Mouse (Mus musculus): ENCODE measurements around the gene 9430038I01Rik. TPM values are rescaled to one million over a fixed set of nuclear protein-coding genes. Genes with fewer than 3 reads are reported as not detected.

9430038I01Rik gene
- polyA plus RNA-seq, 1 experiment from 2014 or later: 15.8 TPM

DNA sequence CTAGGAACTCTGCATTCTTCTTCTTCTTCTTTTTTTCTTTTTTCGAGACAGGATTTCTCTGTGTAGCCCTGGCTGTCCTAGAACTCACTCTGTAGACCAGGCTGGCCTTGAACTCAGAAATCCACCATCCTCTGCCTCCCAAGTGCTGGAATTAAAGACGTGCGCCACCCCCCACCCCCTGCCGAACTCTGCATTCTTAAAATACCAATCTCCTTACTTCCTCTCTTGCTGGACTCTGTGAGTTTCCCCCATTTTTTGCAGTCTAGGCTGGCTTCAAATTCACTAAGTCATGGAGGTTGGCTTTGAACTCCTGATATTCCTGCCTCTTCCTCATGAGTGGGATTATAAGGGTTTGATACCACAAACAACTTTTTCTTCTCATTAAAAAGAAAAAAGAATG lies 16.1 kb upstream of the 9430038I01Rik start:
- ATAC-seq (ENCODE audit: low read depth): no peak
- DNase-seq (ENCODE audit: low spot score): no peak
- no peak overlapping the region for H3K4me2 ChIP-seq (ENCODE audit: low read depth, low read length)
- H3K4me1 ChIP-seq (ENCODE audit: control insufficient read depth, insufficient read depth, low read length): no peaks in the 10 kb centered on the region
- 45% methylated on average over 4 of the region's 4 CpGs for WGBS
- H3K4me3 ChIP-seq (ENCODE audit: low read depth, low read length): no peak overlapping the region
- H3K27me3 ChIP-seq (replicated peaks; ENCODE audit: control insufficient read depth, insufficient read depth, low read length): no peaks in the 10 kb centered on the region
- H3K27ac ChIP-seq (replicated peaks; ENCODE audit: low read depth, low read length): no peak overlapping the region
- H3K36me3 ChIP-seq (ENCODE audit: control insufficient read depth, insufficient read depth, low read length): no peaks in the 10 kb centered on the region
- H3K9me3 ChIP-seq (ENCODE audit: control insufficient read depth, low read length): no peaks in the 10 kb centered on the region
- no peak overlapping the region for H3K9ac ChIP-seq (ENCODE audit: low read depth, low read length)

DNA sequence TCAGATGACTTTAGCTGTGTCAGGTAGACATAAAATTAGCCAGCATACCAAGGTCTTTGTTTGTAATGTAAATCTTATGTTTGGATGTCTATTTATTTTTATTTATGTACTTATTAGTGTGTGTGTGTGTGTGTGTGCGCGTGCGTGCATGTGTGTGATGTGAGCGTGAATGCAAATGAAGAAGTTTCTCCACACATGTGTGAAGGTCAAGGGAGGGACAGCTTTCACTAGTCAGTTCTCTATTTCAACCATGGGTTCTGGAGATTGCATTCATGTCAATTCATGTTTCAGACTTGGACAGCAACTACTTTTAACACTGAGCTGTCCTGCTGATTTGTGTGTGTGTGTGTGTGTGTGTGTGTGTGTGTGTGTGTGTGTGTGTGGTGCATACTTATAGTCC lies 10.7 kb upstream of the 9430038I01Rik start:
- no peak for ATAC-seq (ENCODE audit: low read depth)
- no peak overlapping the region for H3K4me2 ChIP-seq (ENCODE audit: low read depth, low read length)
- no peaks in the 10 kb centered on the region for H3K9me3 ChIP-seq (ENCODE audit: control insufficient read depth, low read length)
- no peak for DNase-seq (ENCODE audit: low spot score)
- no peak overlapping the region for H3K4me3 ChIP-seq (ENCODE audit: low read depth, low read length)
- H3K36me3 ChIP-seq (ENCODE audit: control insufficient read depth, insufficient read depth, low read length): no peaks in the 10 kb centered on the region
- H3K9ac ChIP-seq (ENCODE audit: low read depth, low read length): no peak overlapping the region
- H3K27ac ChIP-seq (replicated peaks; ENCODE audit: low read depth, low read length): no peak overlapping the region
- H3K4me1 ChIP-seq (ENCODE audit: control insufficient read depth, insufficient read depth, low read length): no peaks in the 10 kb centered on the region
- H3K27me3 ChIP-seq (replicated peaks; ENCODE audit: control insufficient read depth, insufficient read depth, low read length): no peaks in the 10 kb centered on the region
- 93% methylated on average over 4 of the region's 4 CpGs for WGBS

DNA sequence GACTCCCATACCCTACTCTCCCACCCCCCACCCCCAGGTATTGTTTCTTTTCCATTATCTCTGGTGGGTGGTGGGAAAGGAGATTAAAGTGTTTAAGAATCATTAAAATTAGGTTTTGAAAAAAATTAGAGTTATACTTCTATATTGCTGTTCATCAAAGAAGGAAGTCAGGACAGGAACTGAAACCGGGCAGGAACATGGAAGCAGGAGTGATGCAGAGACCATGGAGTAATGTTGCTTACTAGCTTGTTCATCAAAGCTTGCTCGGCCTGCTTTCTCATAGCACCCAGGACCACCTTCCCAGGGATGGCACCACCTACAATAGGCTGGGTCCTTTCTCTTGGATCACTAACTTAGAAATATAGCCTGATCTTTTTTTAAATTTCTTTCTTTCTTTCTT lies 10.0 kb upstream of the 9430038I01Rik start:
- Histone ChIP-seq H3K4me3 (ENCODE audit: low read depth, low read length) (no peak overlapping the region), H3K27me3 (replicated peaks; ENCODE audit: control insufficient read depth, insufficient read depth, low read length) (no peaks in the 10 kb centered on the region), H3K27ac (replicated peaks; ENCODE audit: low read depth, low read length) (no peak overlapping the region), H3K36me3 (ENCODE audit: control insufficient read depth, insufficient read depth, low read length) (no peaks in the 10 kb centered on the region), H3K4me1 (ENCODE audit: control insufficient read depth, insufficient read depth, low read length) (no peaks in the 10 kb centered on the region), H3K9me3 (ENCODE audit: control insufficient read depth, low read length) (no peaks in the 10 kb centered on the region), H3K4me2 (ENCODE audit: low read depth, low read length) (no peak overlapping the region), H3K9ac (ENCODE audit: low read depth, low read length) (no peak overlapping the region)
- WGBS: 84% methylated on average over 2 of the region's 2 CpGs
- no peak for ATAC-seq (ENCODE audit: low read depth)
- no peak for DNase-seq (ENCODE audit: low spot score)

DNA sequence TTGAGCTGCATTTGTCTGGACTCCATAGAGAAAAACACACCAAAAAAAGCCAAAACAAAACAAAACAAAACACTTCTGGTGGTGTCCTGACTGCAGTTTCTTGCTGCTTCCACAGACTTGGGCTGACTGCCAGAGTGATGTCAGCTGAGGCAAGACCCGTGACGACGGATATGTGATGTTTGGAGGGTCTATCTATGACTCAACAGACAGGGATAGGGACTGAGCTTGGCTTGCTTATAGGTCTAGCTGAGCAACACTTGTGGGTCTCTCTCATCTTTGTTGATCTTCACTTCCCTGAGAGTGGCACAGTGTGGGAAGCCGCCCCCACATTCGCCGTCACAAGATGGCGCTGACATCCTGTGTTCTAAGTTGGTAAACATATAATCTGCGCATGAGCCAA lies 4.1 kb upstream of the 9430038I01Rik start:
- Histone ChIP-seq H3K9ac (ENCODE audit: low read depth, low read length) (no peak overlapping the region), H3K9me3 (ENCODE audit: control insufficient read depth, low read length) (no peaks in the 10 kb centered on the region), H3K36me3 (ENCODE audit: control insufficient read depth, insufficient read depth, low read length) (no peaks in the 10 kb centered on the region), H3K4me3 (ENCODE audit: low read depth, low read length) (no peak overlapping the region), H3K4me1 (ENCODE audit: control insufficient read depth, insufficient read depth, low read length) (no peaks in the 10 kb centered on the region), H3K27me3 (replicated peaks; ENCODE audit: control insufficient read depth, insufficient read depth, low read length) (no peaks in the 10 kb centered on the region), H3K4me2 (ENCODE audit: low read depth, low read length) (no peak overlapping the region), H3K27ac (replicated peaks; ENCODE audit: low read depth, low read length) (no peak overlapping the region)
- DNase-seq (ENCODE audit: low spot score) (no peak), ATAC-seq (ENCODE audit: low read depth) (no peak)
- 84% methylated on average over 7 of the region's 8 CpGs for WGBS

DNA sequence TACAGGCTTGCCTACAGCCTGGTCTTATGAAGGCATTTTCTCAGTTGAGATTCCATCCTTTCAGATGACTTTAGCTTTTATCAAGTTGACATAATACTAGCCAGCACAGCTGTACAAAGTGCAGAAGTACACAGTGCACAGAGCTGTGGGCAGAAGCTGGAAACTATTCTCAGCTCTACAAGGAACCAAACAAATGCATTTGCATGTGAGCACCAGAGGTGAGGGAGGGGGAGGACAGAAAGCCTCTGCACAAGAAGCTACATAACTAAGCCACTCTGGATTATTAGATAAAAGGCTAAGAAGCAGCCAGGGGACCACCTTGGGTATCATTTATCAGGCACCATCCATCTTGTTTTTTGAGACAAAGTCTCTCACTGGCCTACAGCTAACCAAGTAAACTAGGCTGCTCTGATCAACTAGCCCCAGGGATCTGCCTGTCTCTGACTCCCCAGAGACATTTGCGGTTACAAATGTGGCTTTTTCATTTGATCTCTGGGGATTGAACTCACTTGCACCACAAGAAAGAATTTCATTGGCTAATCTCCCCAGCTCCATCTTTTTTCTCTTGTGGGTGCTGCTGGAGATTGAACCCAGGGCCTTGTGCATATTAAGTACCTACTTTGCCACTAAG lies 3.0 kb downstream of the 9430038I01Rik start:
- Histone ChIP-seq H3K27me3 (replicated peaks; ENCODE audit: control insufficient read depth, insufficient read depth, low read length) (no peaks in the 10 kb centered on the region), H3K4me3 (ENCODE audit: low read depth, low read length) (no peak overlapping the region), H3K4me2 (ENCODE audit: low read depth, low read length) (no peak overlapping the region), H3K9ac (ENCODE audit: low read depth, low read length) (no peak overlapping the region), H3K9me3 (ENCODE audit: control insufficient read depth, low read length) (no peaks in the 10 kb centered on the region), H3K27ac (replicated peaks; ENCODE audit: low read depth, low read length) (no peak overlapping the region), H3K4me1 (ENCODE audit: control insufficient read depth, insufficient read depth, low read length) (peaks cover 4% of the 10 kb centered on the region; the same call in 1 of the 2 replicates), H3K36me3 (ENCODE audit: control insufficient read depth, insufficient read depth, low read length) (no peaks in the 10 kb centered on the region)
- ATAC-seq (ENCODE audit: low read depth) (no peak), DNase-seq (ENCODE audit: low spot score) (no peak)
- WGBS: 85% methylated on average over 1 of the region's 1 CpGs

DNA sequence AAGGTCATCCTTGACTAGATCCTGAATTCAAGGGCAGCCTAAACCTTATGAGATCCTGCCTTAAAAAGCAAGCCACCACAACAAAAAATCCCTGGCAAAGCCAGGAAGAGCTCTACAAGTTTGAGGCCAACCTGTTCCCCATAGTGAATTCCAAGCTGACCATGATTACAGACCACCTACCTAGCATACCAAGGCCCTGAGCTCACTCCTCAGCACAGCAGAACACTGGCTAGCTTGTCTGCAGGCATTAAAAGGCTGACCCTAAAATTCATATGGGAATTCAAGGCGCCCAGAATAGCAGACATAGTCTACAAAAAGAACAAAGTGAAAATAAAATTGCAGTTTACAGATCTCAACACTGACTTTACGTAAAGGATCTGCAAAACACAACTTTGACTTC lies 6.4 kb downstream of the 9430038I01Rik start:
- Histone ChIP-seq H3K4me2 (ENCODE audit: low read depth, low read length) (no peak overlapping the region), H3K9ac (ENCODE audit: low read depth, low read length) (no peak overlapping the region), H3K9me3 (ENCODE audit: control insufficient read depth, low read length) (peaks cover 4% of the 10 kb centered on the region; the same call in 1 of the 2 replicates), H3K4me3 (ENCODE audit: low read depth, low read length) (no peak overlapping the region), H3K27ac (replicated peaks; ENCODE audit: low read depth, low read length) (no peak overlapping the region), H3K4me1 (ENCODE audit: control insufficient read depth, insufficient read depth, low read length) (no peaks in the 10 kb centered on the region), H3K36me3 (ENCODE audit: control insufficient read depth, insufficient read depth, low read length) (no peaks in the 10 kb centered on the region), H3K27me3 (replicated peaks; ENCODE audit: control insufficient read depth, insufficient read depth, low read length) (no peaks in the 10 kb centered on the region)
- WGBS: 63% methylated on average over 2 of the region's 2 CpGs
- DNase-seq (ENCODE audit: low spot score) (peak; percentile 4), ATAC-seq (ENCODE audit: low read depth) (no peak)

DNA sequence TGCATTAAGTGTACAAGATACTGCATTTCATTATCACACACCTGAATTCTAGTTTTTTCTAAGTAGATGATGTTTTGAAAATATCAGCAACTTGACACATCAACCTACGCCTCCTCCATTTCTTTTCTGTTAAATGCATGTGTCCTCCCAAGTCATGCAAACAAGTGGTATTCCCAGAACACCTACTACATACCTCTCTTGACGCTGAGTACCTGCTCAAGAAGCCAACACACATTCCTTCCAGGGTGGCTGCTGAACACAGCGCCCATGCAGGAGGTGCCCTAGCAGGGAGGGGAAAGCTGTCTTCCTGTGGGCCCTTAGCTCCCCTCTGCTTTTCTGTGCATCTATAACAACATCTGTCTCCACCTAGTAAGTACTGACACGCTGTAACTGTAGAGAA lies 11.6 kb downstream of the 9430038I01Rik start:
- ATAC-seq (ENCODE audit: low read depth) (no peak), DNase-seq (ENCODE audit: low spot score) (no peak)
- 89% methylated on average over 4 of the region's 4 CpGs for WGBS
- Histone ChIP-seq H3K9ac (ENCODE audit: low read depth, low read length) (no peak overlapping the region), H3K4me1 (ENCODE audit: control insufficient read depth, insufficient read depth, low read length) (no peaks in the 10 kb centered on the region), H3K36me3 (ENCODE audit: control insufficient read depth, insufficient read depth, low read length) (no peaks in the 10 kb centered on the region), H3K27me3 (replicated peaks; ENCODE audit: control insufficient read depth, insufficient read depth, low read length) (no peaks in the 10 kb centered on the region), H3K9me3 (ENCODE audit: control insufficient read depth, low read length) (peaks cover 4% of the 10 kb centered on the region; the same call in 1 of the 2 replicates), H3K27ac (replicated peaks; ENCODE audit: low read depth, low read length) (no peak overlapping the region), H3K4me3 (ENCODE audit: low read depth, low read length) (no peak overlapping the region), H3K4me2 (ENCODE audit: low read depth, low read length) (no peak overlapping the region)

DNA sequence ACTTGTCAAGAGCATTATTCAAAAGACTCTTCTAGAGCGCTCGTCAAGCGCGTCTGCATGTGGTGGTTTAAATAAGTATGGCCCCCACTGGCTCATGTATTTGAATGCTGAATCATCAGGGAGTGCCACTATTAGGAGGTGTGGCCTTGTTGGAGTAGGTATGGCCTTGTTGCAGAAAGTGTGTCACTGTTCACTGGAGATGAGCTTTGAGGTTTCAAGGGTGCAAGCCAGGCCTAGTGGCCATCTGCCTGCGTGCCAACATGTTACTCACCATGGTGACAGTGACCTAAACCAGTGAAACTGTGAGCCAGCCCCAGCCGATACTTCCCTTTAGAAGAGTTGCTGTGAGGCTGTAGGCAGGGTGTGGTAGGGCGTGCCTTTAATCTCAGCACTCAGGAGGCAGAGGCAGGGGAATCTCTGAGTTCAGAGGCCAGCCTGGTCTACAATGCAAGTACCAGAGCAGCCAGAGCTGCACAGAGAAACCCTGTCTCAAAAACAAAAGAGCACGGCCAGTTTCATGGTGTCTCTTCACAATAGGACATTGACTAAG lies 13.1 kb downstream of the 9430038I01Rik start:
- WGBS: 95% methylated on average over 8 of the region's 8 CpGs
- H3K4me2 ChIP-seq (ENCODE audit: low read depth, low read length): no peak overlapping the region

DNA sequence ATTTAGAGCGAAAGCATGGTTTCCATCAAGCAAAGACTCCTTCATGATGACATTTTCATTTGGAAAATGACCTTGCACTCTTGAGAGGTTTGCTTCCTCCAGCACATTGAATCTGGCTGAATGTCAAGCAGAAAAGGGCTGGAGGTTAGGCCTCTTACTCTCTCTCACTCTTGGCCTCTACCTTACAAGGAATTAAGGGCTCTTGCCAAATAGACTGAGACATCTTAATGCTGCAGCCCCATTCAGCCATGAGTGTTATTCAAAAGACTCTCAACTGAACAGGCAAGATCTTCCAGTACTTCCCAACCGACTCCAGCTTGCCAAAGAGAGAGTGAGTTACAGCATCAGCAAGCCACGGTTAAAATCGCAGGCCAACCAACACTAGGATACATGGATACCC lies 15.1 kb downstream of the 9430038I01Rik start:
- Histone ChIP-seq H3K9me3 (ENCODE audit: control insufficient read depth, low read length) (no peaks in the 10 kb centered on the region), H3K36me3 (ENCODE audit: control insufficient read depth, insufficient read depth, low read length) (no peaks in the 10 kb centered on the region), H3K4me1 (ENCODE audit: control insufficient read depth, insufficient read depth, low read length) (no peaks in the 10 kb centered on the region), H3K9ac (ENCODE audit: low read depth, low read length) (no peak overlapping the region), H3K27ac (replicated peaks; ENCODE audit: low read depth, low read length) (no peak overlapping the region), H3K4me3 (ENCODE audit: low read depth, low read length) (no peak overlapping the region), H3K27me3 (replicated peaks; ENCODE audit: control insufficient read depth, insufficient read depth, low read length) (no peaks in the 10 kb centered on the region), H3K4me2 (ENCODE audit: low read depth, low read length) (no peak overlapping the region)
- WGBS: 84% methylated on average over 4 of the region's 4 CpGs
- DNase-seq (ENCODE audit: low spot score) (no peak), ATAC-seq (ENCODE audit: low read depth) (no peak)

More for the DNA sequence above, 13.1 kb downstream of the 9430038I01Rik start:
- peaks cover 4% of the 10 kb centered on the region; the same call in 1 of the 2 replicates for H3K9me3 ChIP-seq (ENCODE audit: control insufficient read depth, low read length)
- no peak overlapping the region for H3K9ac ChIP-seq (ENCODE audit: low read depth, low read length)
- DNase-seq (ENCODE audit: low spot score): no peak
- H3K36me3 ChIP-seq (ENCODE audit: control insufficient read depth, insufficient read depth, low read length): no peaks in the 10 kb centered on the region
- ATAC-seq (ENCODE audit: low read depth): no peak
- no peaks in the 10 kb centered on the region for H3K27me3 ChIP-seq (replicated peaks; ENCODE audit: control insufficient read depth, insufficient read depth, low read length)
- no peaks in the 10 kb centered on the region for H3K4me1 ChIP-seq (ENCODE audit: control insufficient read depth, insufficient read depth, low read length)
- no peak overlapping the region for H3K27ac ChIP-seq (replicated peaks; ENCODE audit: low read depth, low read length)
- no peak overlapping the region for H3K4me3 ChIP-seq (ENCODE audit: low read depth, low read length)

Measured in embryonic facial prominence, embryonic 14.5 days (tissue).